Mouse (Mus musculus): ENCODE data around the gene Prr3.
"Not testable (repeated sequence)": the region's sequence is repeated elsewhere in the genome, so short reads cannot be mapped to it uniquely, and the experiment has no call there.

Gene Prr3

GRCm38 (mm10) chr17:35998545-35999305 lies 18.7 kb upstream of the Prr3 start:
- DNase-seq (ENCODE audit: low read depth, low spot score), result no peak

- peak; percentile 73 for DNase-seq (ENCODE audit: low read depth, low spot score)
Measured at GRCm38 (mm10) chr17:35997713-35998510, 17.9 kb upstream of the Prr3 start.

GRCm38 (mm10) chr17:35996949-35997348 lies 16.9 kb upstream of the Prr3 start:
- peak; percentile 98 for DNase-seq (ENCODE audit: low read depth, low spot score)

GRCm38 (mm10) chr17:35994879-35995240 lies 14.8 kb upstream of the Prr3 start:
- DNase-seq (ENCODE audit: low read depth, low spot score), result no peak

- DNase-seq (ENCODE audit: low read depth, low spot score), result peak; percentile 81
Measured at GRCm38 (mm10) chr17:35994175-35994878, 14.3 kb upstream of the Prr3 start.

- peak; percentile 90 for DNase-seq (ENCODE audit: low read depth, low spot score)
Measured at GRCm38 (mm10) chr17:35993675-35994074, 13.6 kb upstream of the Prr3 start.

GRCm38 (mm10) chr17:35991781-35992180 lies 11.7 kb upstream of the Prr3 start:
- DNase-seq (ENCODE audit: low read depth, low spot score), result no peak

- DNase-seq (ENCODE audit: low read depth, low spot score), result peak; percentile 83
Measured at GRCm38 (mm10) chr17:35981776-35982175, 1.7 kb upstream of the Prr3 start.

- DNase-seq (ENCODE audit: low read depth, low spot score), result peak; percentile 56
Measured at GRCm38 (mm10) chr17:35980363-35980754, 323 bp upstream of the Prr3 start.

GRCm38 (mm10) chr17:35978811-35979400 lies 1.1 kb downstream of the Prr3 start:
- peak; percentile 87 for DNase-seq (ENCODE audit: low read depth, low spot score)

GRCm38 (mm10) chr17:35972131-35972530 lies 7.9 kb downstream of the Prr3 start:
- DNase-seq (ENCODE audit: low read depth, low spot score), result no peak

- DNase-seq (ENCODE audit: low read depth, low spot score), result peak; percentile 98
Measured at GRCm38 (mm10) chr17:35969418-35970389, 10.3 kb downstream of the Prr3 start, which contains the start of gene Abcf1. TSS of gene Abcf1 (minus strand) at chr17:35969761.

GRCm38 (mm10) chr17:35967621-35968020 lies 12.4 kb downstream of the Prr3 start:
- DNase-seq (ENCODE audit: low read depth, low spot score), result no peak

- no peak for DNase-seq (ENCODE audit: low read depth, low spot score)
Measured at GRCm38 (mm10) chr17:35963279-35963678, 16.8 kb downstream of the Prr3 start.

GRCm38 (mm10) chr17:35958533-35959223 lies 21.4 kb downstream of the Prr3 start:
- no peak for DNase-seq (ENCODE audit: low read depth, low spot score)

GRCm38 (mm10) chr17:35954665-35955064 lies 25.4 kb downstream of the Prr3 start:
- DNase-seq (ENCODE audit: low read depth, low spot score), result no peak

- DNase-seq (ENCODE audit: low read depth, low spot score), result not testable (repeated sequence)
Measured at GRCm38 (mm10) chr17:35952559-35952958, 27.5 kb downstream of the Prr3 start.

- not testable (repeated sequence) for DNase-seq (ENCODE audit: low read depth, low spot score)
Measured at GRCm38 (mm10) chr17:35950946-35951345, 29.1 kb downstream of the Prr3 start.

GRCm38 (mm10) chr17:35939941-35940340 lies 40.1 kb downstream of the Prr3 start:
- peak; percentile 88 for DNase-seq (ENCODE audit: low read depth, low spot score)

GRCm38 (mm10) chr17:35939108-35939507 lies 40.9 kb downstream of the Prr3 start:
- peak; percentile 85 for DNase-seq (ENCODE audit: low read depth, low spot score)
